In genomic region chr5:104859045-104859961, GRCm38 (mm10) we compare ENCODE assay signal across 8 mouse cellular contexts. TPM values are rescaled to one million over a fixed set of nuclear protein-coding genes. Genes with fewer than 3 reads are reported as not detected.
DNase-seq lines count a peak whose midpoint lies in the region; ATAC-seq and TF ChIP-seq lines count a peak whose summit lies in the region.
"Not testable (repeated sequence)": the region's sequence is repeated elsewhere in the genome, so short reads cannot be mapped to it uniquely, and the experiment has no call there.

No protein-coding gene starts in this region.

- not testable (repeated sequence) for TF ChIP-seq POLR2A in cerebellum, adult 2 months (IDR thresholded peaks at IDR 0.05; ENCODE audit: borderline replicate concordance, insufficient read depth, low read length)

- H3K4me1 ChIP-seq in cerebellum, adult 2 months (ENCODE audit: control insufficient read depth, insufficient read depth, low read length); forebrain, embryonic 16.5 days (replicated peaks; ENCODE audit: control insufficient read depth, insufficient read depth, low read length); heart, postnatal 0 days (ENCODE audit: control insufficient read depth, insufficient read depth); liver, embryonic 12.5 days; midbrain, embryonic 10.5 days: not testable (repeated sequence)

- H3K27me3 ChIP-seq in cerebellum, adult 2 months (ENCODE audit: control insufficient read depth, insufficient read depth, low read length); forebrain, embryonic 16.5 days (replicated peaks; ENCODE audit: control insufficient read depth, insufficient read depth, low read length); heart, postnatal 0 days (ENCODE audit: control insufficient read depth, insufficient read depth, low read length); liver, embryonic 12.5 days (replicated peaks); midbrain, embryonic 10.5 days (ENCODE audit: low read depth, poor library complexity, severe bottlenecking): not testable (repeated sequence)

- not testable (repeated sequence) for TF ChIP-seq CTCF in cerebellum, adult 2 months (IDR thresholded peaks at IDR 0.05; ENCODE audit: borderline replicate concordance, insufficient read depth, low read depth, low read length); heart, postnatal 0 days (IDR thresholded peaks at IDR 0.05; ENCODE audit: low read depth)

- ATAC-seq in forebrain, embryonic 16.5 days, result peak; percentile 87
- ATAC-seq in heart, postnatal 0 days (ENCODE audit: insufficient read depth, low read depth), result peak; percentile 71
- ATAC-seq in liver, embryonic 12.5 days, result peak; percentile 84

- not testable (repeated sequence) for TF ChIP-seq EP300 in heart, postnatal 0 days (IDR thresholded peaks at IDR 0.05; ENCODE audit: low read depth)

- H3K36me3 ChIP-seq in forebrain, embryonic 16.5 days (ENCODE audit: control insufficient read depth, insufficient read depth); heart, postnatal 0 days (replicated peaks; ENCODE audit: control insufficient read depth, insufficient read depth, low read length); liver, embryonic 12.5 days; midbrain, embryonic 10.5 days: not testable (repeated sequence)

- DNase-seq in 416B (ENCODE audit: low read depth), result peak; percentile 21
- DNase-seq in cerebellum, adult 2 months; heart, postnatal 0 days (ENCODE audit: low spot score); midbrain, embryonic 10.5 days (ENCODE audit: low spot score): not testable (repeated sequence)
- DNase-seq in kidney, adult 9 months, result peak; percentile 3
- peak; percentile 19 for DNase-seq in ovary, postnatal 36 days (ENCODE audit: low spot score)

- H3K4me2 ChIP-seq in forebrain, embryonic 16.5 days (ENCODE audit: low read length); heart, postnatal 0 days (ENCODE audit: low read depth, low read length): not testable (repeated sequence)
- peak overlapping the region; percentile 38 for H3K4me2 ChIP-seq in liver, embryonic 12.5 days

- not testable (repeated sequence) for H3K9ac ChIP-seq in forebrain, embryonic 16.5 days (replicated peaks; ENCODE audit: low read depth, low read length); heart, postnatal 0 days (replicated peaks; ENCODE audit: low read depth, low read length); liver, embryonic 12.5 days

- not testable (repeated sequence) for H3K27ac ChIP-seq in cerebellum, adult 2 months (ENCODE audit: insufficient read depth, low read length); forebrain, embryonic 16.5 days (ENCODE audit: low read length); liver, embryonic 12.5 days; midbrain, embryonic 10.5 days (replicated peaks)
- H3K27ac ChIP-seq in heart, postnatal 0 days (ENCODE audit: low read depth), result peak overlapping the region; percentile 63; the same call in 1 of the 2 replicates

- WGBS in cerebellum, adult 2 months, result 60% methylated on average over 10 of the region's 15 CpGs
- 52% methylated on average over 10 of the region's 15 CpGs for WGBS in forebrain, embryonic 16.5 days
- WGBS in heart, postnatal 0 days, result 37% methylated on average over 10 of the region's 15 CpGs
- WGBS in liver, embryonic 12.5 days (ENCODE audit: insufficient replicate concordance), result 28% methylated on average over 10 of the region's 15 CpGs
- WGBS in midbrain, embryonic 10.5 days, result 50% methylated on average over 10 of the region's 15 CpGs

- peak overlapping the region; percentile 44 for H3K4me3 ChIP-seq in cerebellum, adult 2 months (replicated peaks; ENCODE audit: insufficient read depth, low read depth, low read length)
- peak overlapping the region; percentile 25 for H3K4me3 ChIP-seq in forebrain, embryonic 16.5 days (replicated peaks; ENCODE audit: low read length)
- peak overlapping the region; percentile 36 for H3K4me3 ChIP-seq in heart, postnatal 0 days (ENCODE audit: low read depth, low read length)
- peak overlapping the region; percentile 40 for H3K4me3 ChIP-seq in liver, embryonic 12.5 days
- H3K4me3 ChIP-seq in midbrain, embryonic 10.5 days, result peak overlapping the region; percentile 38; the same call in 1 of the 2 replicates

- not testable (repeated sequence) for H3K9me3 ChIP-seq in forebrain, embryonic 16.5 days (ENCODE audit: control insufficient read depth, low read length); heart, postnatal 0 days (replicated peaks; ENCODE audit: control insufficient read depth, low read length); liver, embryonic 12.5 days (replicated peaks)
- H3K9me3 ChIP-seq in midbrain, embryonic 10.5 days (replicated peaks), result peaks cover 29% of the 10 kb centered on the region; the same call in 1 of the 2 replicates

RNA-seq across cellular contexts. Expression of gene Zfp951, which starts 0.6 kb away (rescaled TPM):
- polyA plus RNA-seq in cerebellum, adult 2 months (2012; rRNA removed), result 1.7 and 3.1 TPM in 2 replicates
- polyA plus RNA-seq in forebrain, embryonic 16.5 days (2015; fragmentation: Nextera tagmentation; extraction: Ambion mirVana), result 3.5 and 4.2 TPM in 2 replicates
- total RNA-seq in heart, postnatal 0 days (2014; rRNA removed; ENCODE audit: low replicate concordance), result 0.27 and 2.1 TPM in 2 replicates
- polyA plus RNA-seq in heart, postnatal 0 days (2015; fragmentation: Nextera tagmentation; extraction: Ambion mirVana), result 1.0 and 1.6 TPM in 2 replicates
- 1.3 and 1.7 TPM in 2 replicates for polyA plus RNA-seq in liver, embryonic 12.5 days (2016; fragmentation: Nextera tagmentation; extraction: Ambion mirVana)
- 2.6 and 3.0 TPM in 2 replicates for polyA plus RNA-seq in midbrain, embryonic 10.5 days (2016; fragmentation: Nextera tagmentation; extraction: Ambion mirVana)
